Mouse (Mus musculus) inflammation-experienced regulatory T-cells, adult 6 months (primary cell): ENCODE results near the gene Atp5j2. TPM values are rescaled to one million over a fixed set of nuclear protein-coding genes. Genes with fewer than 3 reads are reported as not detected.

Source experiments
- polyA plus RNA-seq, 3 experiments: library from polyadenylated mRNA; unstranded; fragments of 100-300 nt; shearing (Covaris generic); gene quantifications; one replicate each; pipeline ENCODE4 v1.2.1; 2017

Atp5j2 gene
- polyA plus RNA-seq, 3 experiments from 2014 or later: 377 to 453 (median 389) TPM

Other genes starting within 250 kb of the Atp5j2 start
- gene Smurf1, start 226.2 kb downstream of the Atp5j2 start, polyA plus RNA-seq: 1 to 10 TPM; 2.7 to 6.8 (median 5.4) TPM
- not detected for gene Gm4871, start 159.3 kb downstream of the Atp5j2 start, polyA plus RNA-seq
- not detected for gene 1700018F24Rik, start 149.1 kb downstream of the Atp5j2 start, polyA plus RNA-seq
- gene Arpc1a, start 108.2 kb downstream of the Atp5j2 start, polyA plus RNA-seq: 10 to 100 TPM; 86.2 to 96.6 (median 91.8) TPM
- not detected for gene Kpna7, start 108.0 kb downstream of the Atp5j2 start, polyA plus RNA-seq
- 1,000 to 10,000 TPM in 1 of 3 experiments, 100 to 1,000 TPM in 2; 806 to 1,201 (median 880) TPM for gene Arpc1b, start 77.8 kb downstream of the Atp5j2 start, polyA plus RNA-seq
- gene Pdap1, start 51.8 kb downstream of the Atp5j2 start, polyA plus RNA-seq: 10 to 100 TPM; 34.4 to 55.2 (median 47.9) TPM
- gene Bud31, start 51.7 kb downstream of the Atp5j2 start, polyA plus RNA-seq: 100 to 1,000 TPM; 114 to 119 (median 115) TPM
- gene Ptcd1, start 25.0 kb downstream of the Atp5j2 start, polyA plus RNA-seq: 10 to 100 TPM; 10.5 to 15.2 (median 13.2) TPM
- gene Cpsf4, start 24.8 kb downstream of the Atp5j2 start, polyA plus RNA-seq: 10 to 100 TPM; 11.7 to 18.4 (median 15.5) TPM
- 10 to 100 TPM; 13.9 to 23.1 (median 20.1) TPM for gene Zkscan14, start 9.8 kb upstream of the Atp5j2 start, polyA plus RNA-seq
- 1 to 10 TPM; 4.1 to 7.6 (median 6.7) TPM for gene Zkscan5, start 12.5 kb upstream of the Atp5j2 start, polyA plus RNA-seq
- 10 to 100 TPM; 59.4 to 73.3 (median 59.6) TPM for gene Zfp655, start 39.7 kb upstream of the Atp5j2 start, polyA plus RNA-seq
- gene Zscan25, start 88.4 kb upstream of the Atp5j2 start, polyA plus RNA-seq: under 1 TPM; 0.44 to 0.53 (median 0.49) TPM
- gene Cyp3a57, start 153.2 kb upstream of the Atp5j2 start, polyA plus RNA-seq: not detected